Mouse (Mus musculus) heart, postnatal 25 days (tissue): ENCODE results near the gene Cbln3. TPM values are rescaled to one million over a fixed set of nuclear protein-coding genes. Genes with fewer than 3 reads are reported as not detected.
A peak's percentile ranks its signal among the peaks of the same experiment; 100 is the strongest.

Experiments
- DNase-seq: peaks from one replicate; pipeline ENCODE4 v3.0.0; 2022; ENCODE audit warnings: low spot score
- intact Hi-C: fragments of 180-260 bp; cut with DNase I; formaldehyde crosslinking; loops from one replicate; pipeline ENCODE4 v1.15.1; 2025
- total RNA-seq, 2 experiments: library from RNA; stranded (reverse); gene quantifications; 2 replicates each; pipeline ENCODE4 v1.2.3; 2021

Gene Cbln3
- total RNA-seq, 2 experiments from 2014 or later, result 0.14 TPM; not detected in 1

DNA sequence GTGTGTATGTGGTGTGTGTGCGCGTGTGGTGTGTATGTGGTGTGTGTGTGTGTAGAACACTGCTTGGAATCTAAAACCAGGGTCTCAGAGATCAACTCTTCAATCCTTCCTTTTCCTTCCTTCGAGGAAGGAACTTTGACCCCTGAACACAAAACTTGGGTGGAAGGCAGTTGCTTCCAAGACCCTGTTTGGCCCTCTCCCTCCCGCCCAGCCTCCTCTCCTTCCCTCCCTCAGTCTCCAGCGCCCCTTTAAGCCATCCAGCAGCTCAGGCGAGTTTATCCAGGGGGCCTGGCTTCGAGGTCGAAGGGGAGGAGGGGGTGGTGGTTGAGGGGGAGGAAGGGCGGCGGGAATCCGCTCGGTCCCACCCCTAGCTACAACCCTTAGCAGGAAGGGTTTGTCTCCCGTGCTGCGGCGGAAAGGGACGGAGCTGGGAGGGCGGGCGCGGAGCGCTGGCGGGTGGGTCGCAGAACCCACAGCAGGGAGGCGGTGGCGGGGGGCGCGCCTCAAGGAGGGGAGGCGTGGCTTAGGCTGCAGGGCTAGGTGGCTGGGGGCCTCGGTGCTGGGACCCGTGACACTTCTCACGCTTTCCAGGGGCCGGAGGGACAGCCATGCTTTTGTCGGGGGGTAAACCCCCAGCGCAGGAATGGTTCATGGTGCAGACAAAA is 30.4 kb downstream of the Cbln3 start, which contains the start of gene Nynrin:
Gene Nynrin (plus strand): TSS at position 390 of the 665 bp plus-strand sequence.
- intact Hi-C loops, result no loop called here
- peak; percentile 72 for DNase-seq

DNA sequence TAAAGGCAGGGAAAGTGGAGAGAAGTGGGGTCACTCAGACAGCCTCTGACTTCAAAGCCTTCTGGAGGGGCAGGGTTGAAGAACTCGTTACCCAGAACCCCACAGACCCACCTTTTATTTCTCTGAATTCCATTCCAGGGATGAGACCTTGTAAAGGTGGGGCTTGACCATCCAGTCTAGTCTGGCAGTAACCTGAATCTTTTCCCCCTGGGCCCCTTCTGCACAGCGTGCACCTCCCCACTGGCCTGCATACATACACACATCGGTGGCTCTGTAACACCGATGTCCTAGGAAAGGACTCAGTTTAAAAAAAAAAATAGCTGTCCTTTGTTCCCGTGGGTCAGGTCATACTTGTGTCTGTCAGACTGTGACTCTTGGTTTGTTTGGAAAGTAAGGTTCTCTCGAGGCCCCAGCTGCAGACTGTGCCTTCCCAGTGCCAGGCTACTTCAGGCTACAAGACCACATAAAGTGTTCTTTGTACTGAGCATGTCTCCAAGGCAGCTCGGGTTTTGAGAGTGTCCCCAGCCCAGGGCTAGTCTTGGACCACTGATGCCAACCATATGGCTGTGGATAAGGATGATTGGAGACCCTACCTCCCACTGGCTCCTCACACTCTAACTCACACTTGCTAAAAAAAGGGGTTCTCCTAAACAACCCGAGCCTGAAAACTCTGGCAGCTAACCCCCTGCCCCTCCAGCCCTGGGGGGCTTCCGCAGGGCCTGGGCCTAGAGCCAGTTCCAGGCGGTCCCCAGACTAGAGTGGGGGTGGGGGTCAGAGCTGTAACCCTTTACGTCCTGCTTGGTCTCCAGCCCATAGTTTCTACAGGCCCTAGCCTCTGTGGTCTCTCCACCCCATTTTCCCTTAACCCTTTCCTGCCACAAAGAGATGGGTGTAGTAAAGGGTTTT is 31.3 kb downstream of the Cbln3 start:
- DNase-seq, result no peak
- intact Hi-C loops, result no loop called here

DNA sequence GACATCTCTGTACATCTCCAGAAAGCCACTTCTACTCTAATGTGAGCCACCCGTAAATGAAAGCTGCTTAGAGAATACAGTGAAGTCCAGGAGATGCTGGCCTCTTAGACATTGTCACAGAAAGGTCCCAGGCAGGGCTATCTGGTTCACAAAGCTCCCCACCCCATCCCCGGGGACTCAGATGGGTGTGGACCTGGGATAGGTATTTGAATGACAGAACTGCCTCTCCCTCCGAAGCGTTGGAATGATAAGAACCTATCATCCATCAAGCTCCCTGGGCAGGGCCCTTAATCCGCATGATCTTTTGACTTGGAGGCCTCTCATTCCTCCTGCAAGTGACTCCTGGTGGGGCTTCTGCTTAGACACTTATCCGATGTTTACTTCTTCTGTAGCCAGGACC is 33.3 kb downstream of the Cbln3 start:
- no peak for DNase-seq
- intact Hi-C loops, result no loop called here

DNA sequence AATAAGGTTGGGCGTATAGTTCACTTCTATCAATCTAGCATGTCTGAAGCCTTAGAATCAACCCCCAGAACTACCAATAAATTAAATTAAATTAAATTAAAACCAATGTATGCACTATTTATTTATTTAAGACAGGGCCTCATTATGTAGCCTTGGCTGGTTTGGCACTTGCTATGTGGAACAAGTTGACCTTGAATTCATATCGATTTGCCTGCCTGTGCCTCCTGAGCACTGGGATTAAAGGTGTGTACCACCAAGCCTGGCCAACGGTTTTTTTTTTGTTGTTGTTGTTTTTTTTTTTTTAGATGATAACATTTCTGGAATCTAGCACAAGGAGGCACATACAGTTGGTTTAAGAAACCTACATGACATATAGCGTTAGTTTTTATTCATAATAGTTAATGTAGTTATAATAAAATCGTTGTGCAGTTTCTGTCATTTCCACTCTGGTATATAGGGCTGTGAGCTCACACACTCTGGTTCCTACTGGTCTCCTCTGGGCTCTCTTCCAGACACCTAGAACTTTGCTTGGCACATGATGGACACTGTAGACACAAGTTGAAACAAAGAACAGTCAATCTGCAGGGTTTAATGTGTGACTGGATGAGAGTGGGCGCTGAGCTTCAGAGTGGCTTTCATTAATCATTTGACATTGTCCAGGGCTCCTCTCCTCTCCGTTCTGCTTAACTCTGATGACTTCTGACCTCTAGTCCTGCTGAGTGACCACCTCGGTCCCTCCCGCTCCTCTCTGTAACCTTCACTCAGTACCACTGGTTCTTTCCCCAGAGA is 38.5 kb downstream of the Cbln3 start:
- DNase-seq, result no peak
- intact Hi-C loops, result no loop called here

DNA sequence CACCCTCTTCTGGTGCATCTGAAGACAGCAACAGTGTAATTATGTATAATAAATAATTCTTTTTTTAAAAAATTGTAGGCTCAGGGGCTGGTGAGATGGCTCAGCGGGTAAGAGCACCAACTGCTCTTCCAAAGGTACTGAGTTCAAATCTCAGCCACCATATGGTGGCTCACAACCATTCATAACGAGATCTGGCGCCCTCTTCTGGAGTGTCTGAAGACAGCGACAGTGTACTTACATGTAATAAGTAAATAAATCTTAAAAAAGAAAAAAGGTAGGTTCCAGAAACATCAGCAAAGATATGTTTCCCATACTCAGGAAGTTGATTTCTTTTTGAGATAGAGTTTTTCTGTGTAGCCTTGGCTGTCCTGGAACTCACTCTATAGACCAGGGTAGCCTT is 41.4 kb downstream of the Cbln3 start:
- no peak for DNase-seq
- intact Hi-C loops, result no loop called here

DNA sequence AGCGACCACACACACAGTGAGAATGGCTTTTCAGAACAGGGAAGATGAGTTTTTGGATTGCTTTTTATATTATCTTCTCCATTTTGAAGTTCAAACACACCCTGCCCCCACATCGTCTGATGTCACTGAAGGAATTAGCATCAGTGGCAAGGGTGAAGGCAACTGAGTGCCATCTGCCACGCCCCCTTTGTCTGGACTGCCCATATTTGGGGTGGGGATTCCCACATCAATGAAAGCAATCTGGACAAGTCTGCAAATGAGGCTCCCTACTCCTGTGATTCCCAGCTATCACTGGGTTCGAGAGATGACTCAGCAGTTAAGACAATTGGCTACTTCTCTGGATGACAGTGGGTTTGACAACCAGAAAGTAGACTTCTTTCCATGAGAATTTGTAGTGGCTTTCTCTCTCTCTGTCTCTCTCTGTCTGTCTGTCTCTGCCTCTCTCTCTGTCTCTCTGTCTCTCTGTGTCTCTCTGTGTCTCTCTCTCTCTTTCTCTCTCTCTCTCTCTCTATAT is 43.3 kb downstream of the Cbln3 start:
- no peak for DNase-seq
- intact Hi-C loops, result no loop called here

DNA sequence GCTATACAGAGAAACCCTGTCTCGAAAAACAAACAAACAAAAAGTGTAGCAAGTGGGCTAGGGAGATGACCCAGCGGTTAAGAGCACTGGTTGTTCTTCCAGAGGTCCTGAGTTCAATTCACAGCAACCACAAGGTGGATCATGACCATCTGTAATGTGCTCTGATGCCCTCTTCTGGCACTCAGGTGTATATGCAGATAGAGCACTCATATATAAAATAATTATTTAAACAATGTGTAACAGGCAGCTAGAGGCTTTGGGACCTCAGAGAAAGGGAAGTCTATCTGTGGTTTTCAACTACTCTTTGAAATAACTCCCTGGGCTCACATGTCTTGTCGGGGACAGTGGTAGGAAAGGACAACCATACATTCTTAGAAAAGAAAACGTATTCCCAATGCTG is 45.5 kb downstream of the Cbln3 start:
- no peak for DNase-seq
- intact Hi-C loops, result no loop called here

DNA sequence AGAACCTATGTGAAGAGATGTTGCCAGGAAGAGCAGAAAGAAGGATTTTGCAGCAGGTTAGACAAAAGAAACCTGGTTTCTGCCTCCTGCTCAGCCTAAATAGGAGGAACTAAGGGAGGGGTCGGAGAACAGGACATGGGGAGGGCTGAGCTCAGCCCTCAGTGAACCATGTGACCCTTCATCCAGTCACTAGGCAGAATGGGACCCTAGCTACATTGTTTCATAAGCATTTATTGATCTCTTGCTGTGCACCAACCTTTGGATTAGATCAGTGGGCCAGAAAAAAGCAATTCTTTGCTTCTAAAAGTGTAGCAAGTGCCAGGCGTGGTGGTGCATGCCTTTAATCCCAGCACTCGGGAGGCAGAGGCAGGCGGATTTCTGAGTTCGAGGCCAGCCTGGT is 45.9 kb downstream of the Cbln3 start:
- intact Hi-C loops, result no loop called here
- DNase-seq, result no peak

DNA sequence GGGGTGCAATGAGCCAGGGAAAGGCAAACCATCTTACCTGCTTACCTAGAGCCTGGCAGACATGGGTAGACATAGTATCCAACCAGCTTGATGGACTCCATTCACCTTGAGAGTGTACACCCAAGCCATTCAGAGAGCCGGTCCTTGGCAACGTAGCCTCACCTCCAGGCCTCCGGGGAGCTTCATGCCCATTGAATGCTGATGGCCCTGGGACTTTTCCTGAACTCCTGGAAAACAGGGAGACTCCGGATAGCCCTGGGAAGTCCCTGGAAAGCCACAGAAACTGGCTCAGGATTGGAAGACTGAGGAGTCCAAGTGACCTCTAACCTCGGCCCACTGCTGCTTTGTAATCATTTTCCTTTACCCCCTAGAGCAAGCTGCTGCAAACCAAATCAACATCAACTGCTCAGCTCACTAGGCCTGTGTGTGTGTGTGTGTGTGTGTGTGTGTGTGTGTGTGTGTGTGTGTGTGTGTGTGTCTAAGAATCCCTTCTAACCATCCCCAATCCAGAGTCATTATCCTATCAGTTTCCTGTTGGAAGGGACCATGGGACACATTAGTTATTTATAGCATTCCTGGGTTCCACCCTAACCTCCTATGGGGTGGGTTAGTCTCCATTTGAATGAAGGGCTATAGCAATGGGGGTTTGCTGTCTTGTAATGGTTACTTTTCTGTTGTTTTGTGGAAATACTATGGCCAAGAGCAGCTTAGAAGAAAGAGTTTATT is 49.2 kb downstream of the Cbln3 start:
- intact Hi-C loops, result no loop called here
- no peak for DNase-seq

DNA sequence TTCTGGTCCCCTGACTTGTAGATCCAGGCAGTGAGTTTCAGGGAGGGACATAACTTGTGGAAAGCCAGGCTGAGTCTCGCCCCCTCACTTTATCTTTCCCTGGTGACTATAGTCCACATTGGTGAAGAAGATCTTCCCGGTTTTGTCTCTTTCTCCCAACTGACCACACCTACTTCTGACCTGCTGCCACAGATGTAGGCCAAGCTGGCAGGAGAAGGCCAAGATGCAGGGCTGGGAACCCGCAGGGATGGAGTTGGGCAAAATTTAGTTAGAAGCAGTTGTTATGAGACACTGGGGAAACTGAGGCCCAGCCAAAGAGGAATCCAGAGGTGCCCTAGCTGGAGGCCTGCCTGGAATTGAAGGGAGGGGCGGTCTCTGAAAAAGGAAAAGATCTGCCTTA is 51.1 kb downstream of the Cbln3 start:
- intact Hi-C loops, result no loop called here
- no peak for DNase-seq

DNA sequence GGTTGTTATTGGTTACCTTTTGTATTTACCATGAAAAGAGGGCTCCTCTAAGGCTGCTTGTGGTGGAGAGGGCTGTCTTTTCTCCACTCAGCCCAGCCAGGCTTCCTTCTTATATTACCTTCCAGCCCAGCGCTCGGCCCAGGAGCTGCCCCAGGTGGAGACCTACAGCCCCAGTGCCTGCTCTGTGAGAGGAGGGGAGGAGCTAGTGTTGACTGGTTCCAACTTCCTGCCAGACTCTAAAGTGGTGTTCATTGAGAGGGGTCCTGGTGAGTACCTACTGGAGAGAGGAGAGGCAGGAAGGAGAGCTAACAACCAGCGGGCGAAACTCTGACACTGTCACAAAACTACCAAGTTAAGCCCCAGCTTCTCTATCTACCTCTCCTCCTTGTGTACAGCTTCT is 53.9 kb downstream of the Cbln3 start:
- intact Hi-C loops, result no loop called here

DNA sequence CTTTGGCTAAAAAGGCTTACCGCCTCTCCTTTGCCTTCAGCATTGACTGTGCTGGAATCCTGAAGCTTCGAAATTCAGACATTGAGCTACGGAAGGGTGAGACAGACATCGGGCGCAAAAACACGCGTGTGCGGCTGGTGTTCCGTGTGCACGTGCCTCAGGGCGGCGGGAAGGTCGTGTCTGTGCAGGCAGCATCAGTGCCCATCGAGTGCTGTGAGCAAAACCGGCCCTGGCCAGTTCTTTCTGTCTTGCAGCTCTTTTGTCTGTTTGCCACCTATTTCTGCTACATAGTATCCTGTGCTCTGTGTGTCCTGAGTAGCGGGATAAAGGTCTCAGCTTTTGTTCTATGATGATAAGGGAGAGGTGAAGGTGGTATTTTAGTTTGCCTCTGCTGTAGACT is 54.3 kb downstream of the Cbln3 start:
- no peak for DNase-seq

More for the DNA sequence above, 53.9 kb downstream of the Cbln3 start:
- no peak for DNase-seq

More for the DNA sequence above, 54.3 kb downstream of the Cbln3 start:
- intact Hi-C loops, result no loop called here

Other genes starting within 250 kb of the Cbln3 start
- 10 to 100 TPM; 51.1 to 57.0 TPM for gene Ipo4, start 248.4 kb downstream of the Cbln3 start, total RNA-seq
- gene Gm49378, start 246.5 kb downstream of the Cbln3 start, total RNA-seq, result 1 to 10 TPM; 3.0 to 3.4 TPM
- 10 to 100 TPM; 39.0 to 43.8 TPM for gene Tm9sf1, start 240.6 kb downstream of the Cbln3 start, total RNA-seq
- under 1 TPM; 0.56 to 0.60 TPM for gene Tssk4, start 234.2 kb downstream of the Cbln3 start, total RNA-seq
- 10 to 100 TPM; 53.0 to 53.4 TPM for gene Mdp1, start 223.9 kb downstream of the Cbln3 start, total RNA-seq
- 10 to 100 TPM in 1 of 2 experiments, 1 to 10 TPM in 1; 8.9 to 11.2 TPM for gene Gmpr2, start 212.5 kb downstream of the Cbln3 start, total RNA-seq
- gene Nedd8, start 212.3 kb downstream of the Cbln3 start, total RNA-seq, result 100 to 1,000 TPM; 252 to 263 TPM
- 10 to 100 TPM; 10.0 to 10.7 TPM for gene Tinf2, start 202.6 kb downstream of the Cbln3 start, total RNA-seq
- gene Tgm1, start 170.5 kb downstream of the Cbln3 start, total RNA-seq, result under 1 TPM; 0.18 to 0.36 TPM
- 10 to 100 TPM; 13.0 to 13.4 TPM for gene Rabggta, start 162.1 kb downstream of the Cbln3 start, total RNA-seq
- 10 to 100 TPM; 43.7 to 47.0 TPM for gene Dhrs1, start 138.7 kb downstream of the Cbln3 start, total RNA-seq
- 10 to 100 TPM in 1 of 2 experiments, 1 to 10 TPM in 1; 7.8 to 11.1 TPM for gene Nop9, start 138.7 kb downstream of the Cbln3 start, total RNA-seq
- under 1 TPM; 0.56 to 0.83 TPM for gene Cideb, start 125.9 kb downstream of the Cbln3 start, total RNA-seq
- gene Ltb4r2, start 123.0 kb downstream of the Cbln3 start, total RNA-seq, result under 1 TPM; 0.06 to 0.13 TPM
- gene Ltb4r1, start 118.4 kb downstream of the Cbln3 start, total RNA-seq, result under 1 TPM in 1 of 2 experiments, not detected in 1; 0.18 TPM
- gene Adcy4, start 100.3 kb downstream of the Cbln3 start, total RNA-seq, result 10 to 100 TPM; 18.2 to 23.8 TPM
- 1 to 10 TPM; 2.3 to 3.4 TPM for gene Ripk3, start 95.5 kb downstream of the Cbln3 start, total RNA-seq
- gene Nfatc4, start 61.2 kb downstream of the Cbln3 start, total RNA-seq, result 1 to 10 TPM; 3.9 to 5.5 TPM
- gene Nynrin, start 30.4 kb downstream of the Cbln3 start, total RNA-seq, result 1 to 10 TPM; 8.2 to 9.7 TPM
- 10 to 100 TPM; 11.6 to 13.5 TPM for gene Khnyn, start 555 bp upstream of the Cbln3 start, total RNA-seq
- 100 to 1,000 TPM; 107 to 108 TPM for gene Sdr39u1, start 15.9 kb upstream of the Cbln3 start, total RNA-seq
- 1 to 10 TPM; 1.0 to 2.5 TPM for gene Cma1, start 60.3 kb upstream of the Cbln3 start, total RNA-seq
- gene Cma2, start 66.6 kb upstream of the Cbln3 start, total RNA-seq, result not detected
- not detected for gene Mcpt1, start 133.6 kb upstream of the Cbln3 start, total RNA-seq
- not detected for gene Mcpt9, start 146.1 kb upstream of the Cbln3 start, total RNA-seq
- gene Mcpt2, start 157.6 kb upstream of the Cbln3 start, total RNA-seq, result not detected
- 1 to 10 TPM; 1.4 to 1.9 TPM for gene Mcpt4, start 177.9 kb upstream of the Cbln3 start, total RNA-seq
- gene Mcpt8, start 200.9 kb upstream of the Cbln3 start, total RNA-seq, result not detected
- not detected for gene Ctsg, start 218.2 kb upstream of the Cbln3 start, total RNA-seq
- not detected for gene Gzme, start 236.2 kb upstream of the Cbln3 start, total RNA-seq
- not detected for gene Gzmd, start 248.2 kb upstream of the Cbln3 start, total RNA-seq